Mouse (Mus musculus): ENCODE results near the gene Boc. TPM values are rescaled to one million over a fixed set of nuclear protein-coding genes. Genes with fewer than 3 reads are reported as not detected.

Boc gene
- polyA plus RNA-seq, 1 experiment from 2014 or later, result 0.57 TPM

- 49% methylated on average over 9 of the region's 9 CpGs for WGBS (ENCODE audit: insufficient replicate concordance)
- H3K4me3 ChIP-seq (ENCODE audit: low read depth, low read length), result no peak overlapping the region
- H3K4me2 ChIP-seq (ENCODE audit: low read depth, low read length), result no peak overlapping the region
Measured at GRCm38 (mm10) chr16:44555791-44556709, 2.6 kb downstream of the Boc start.

GRCm38 (mm10) chr16:44553861-44554260 is 4.8 kb downstream of the Boc start:
- 55% methylated on average over 8 of the region's 8 CpGs for WGBS (ENCODE audit: insufficient replicate concordance)
- no peak overlapping the region for H3K9ac ChIP-seq (ENCODE audit: low read depth, low read length)
- no peaks in the 10 kb centered on the region for H3K9me3 ChIP-seq (replicated peaks; ENCODE audit: control insufficient read depth, low read length)

More at GRCm38 (mm10) chr16:44555791-44556709, 2.6 kb downstream of the Boc start:
- Histone ChIP-seq H3K4me1 (ENCODE audit: control insufficient read depth, low read depth, low read length) (no peaks in the 10 kb centered on the region), H3K36me3 (ENCODE audit: control insufficient read depth, insufficient read depth) (no peaks in the 10 kb centered on the region), H3K27me3 (ENCODE audit: control insufficient read depth, insufficient read depth, low read depth, low read length) (peaks cover 35% of the 10 kb centered on the region), H3K9me3 (replicated peaks; ENCODE audit: control insufficient read depth, low read length) (no peaks in the 10 kb centered on the region), H3K9ac (ENCODE audit: low read depth, low read length) (no peak overlapping the region), H3K27ac (ENCODE audit: low read length) (no peak overlapping the region)
- ATAC-seq (ENCODE audit: low read depth), result no peak

GRCm38 (mm10) chr16:44552726-44553125 is 6.0 kb downstream of the Boc start:
- no peaks in the 10 kb centered on the region for H3K9me3 ChIP-seq (replicated peaks; ENCODE audit: control insufficient read depth, low read length)
- no peaks in the 10 kb centered on the region for H3K4me1 ChIP-seq (ENCODE audit: control insufficient read depth, low read depth, low read length)
- H3K9ac ChIP-seq (ENCODE audit: low read depth, low read length), result no peak overlapping the region
- ATAC-seq (ENCODE audit: low read depth), result no peak
- no peak overlapping the region for H3K27ac ChIP-seq (ENCODE audit: low read length)
- no peak overlapping the region for H3K4me2 ChIP-seq (ENCODE audit: low read depth, low read length)
- no peak overlapping the region for H3K4me3 ChIP-seq (ENCODE audit: low read depth, low read length)
- H3K36me3 ChIP-seq (ENCODE audit: control insufficient read depth, insufficient read depth), result no peaks in the 10 kb centered on the region
- 55% methylated on average over 5 of the region's 5 CpGs for WGBS (ENCODE audit: insufficient replicate concordance)
- H3K27me3 ChIP-seq (ENCODE audit: control insufficient read depth, insufficient read depth, low read depth, low read length), result peaks cover 11% of the 10 kb centered on the region

More at GRCm38 (mm10) chr16:44553861-44554260, 4.8 kb downstream of the Boc start:
- Histone ChIP-seq H3K4me1 (ENCODE audit: control insufficient read depth, low read depth, low read length) (no peaks in the 10 kb centered on the region), H3K4me2 (ENCODE audit: low read depth, low read length) (no peak overlapping the region), H3K4me3 (ENCODE audit: low read depth, low read length) (no peak overlapping the region), H3K36me3 (ENCODE audit: control insufficient read depth, insufficient read depth) (no peaks in the 10 kb centered on the region), H3K27me3 (ENCODE audit: control insufficient read depth, insufficient read depth, low read depth, low read length) (peaks cover 23% of the 10 kb centered on the region), H3K27ac (ENCODE audit: low read length) (no peak overlapping the region)
- no peak for ATAC-seq (ENCODE audit: low read depth)

GRCm38 (mm10) chr16:44552036-44552435 is 6.7 kb downstream of the Boc start:
- Histone ChIP-seq H3K27ac (ENCODE audit: low read length) (no peak overlapping the region), H3K9me3 (replicated peaks; ENCODE audit: control insufficient read depth, low read length) (no peaks in the 10 kb centered on the region), H3K27me3 (ENCODE audit: control insufficient read depth, insufficient read depth, low read depth, low read length) (peaks cover 4% of the 10 kb centered on the region), H3K4me1 (ENCODE audit: control insufficient read depth, low read depth, low read length) (no peaks in the 10 kb centered on the region), H3K4me2 (ENCODE audit: low read depth, low read length) (no peak overlapping the region), H3K36me3 (ENCODE audit: control insufficient read depth, insufficient read depth) (no peaks in the 10 kb centered on the region), H3K9ac (ENCODE audit: low read depth, low read length) (no peak overlapping the region), H3K4me3 (ENCODE audit: low read depth, low read length) (no peak overlapping the region)
- 61% methylated on average over 2 of the region's 2 CpGs for WGBS (ENCODE audit: insufficient replicate concordance)
- no peak for ATAC-seq (ENCODE audit: low read depth)

GRCm38 (mm10) chr16:44551491-44551890 is 7.2 kb downstream of the Boc start:
- no peak overlapping the region for H3K27ac ChIP-seq (ENCODE audit: low read length)
- no peak for ATAC-seq (ENCODE audit: low read depth)
- no peaks in the 10 kb centered on the region for H3K36me3 ChIP-seq (ENCODE audit: control insufficient read depth, insufficient read depth)
- H3K9ac ChIP-seq (ENCODE audit: low read depth, low read length), result no peak overlapping the region
- no peaks in the 10 kb centered on the region for H3K9me3 ChIP-seq (replicated peaks; ENCODE audit: control insufficient read depth, low read length)
- WGBS (ENCODE audit: insufficient replicate concordance), result 55% methylated on average over 5 of the region's 5 CpGs
- H3K4me2 ChIP-seq (ENCODE audit: low read depth, low read length), result no peak overlapping the region
- H3K4me3 ChIP-seq (ENCODE audit: low read depth, low read length), result no peak overlapping the region
- H3K4me1 ChIP-seq (ENCODE audit: control insufficient read depth, low read depth, low read length), result no peaks in the 10 kb centered on the region
- H3K27me3 ChIP-seq (ENCODE audit: control insufficient read depth, insufficient read depth, low read depth, low read length), result no peaks in the 10 kb centered on the region

- Histone ChIP-seq H3K4me2 (ENCODE audit: low read depth, low read length) (no peak overlapping the region), H3K36me3 (ENCODE audit: control insufficient read depth, insufficient read depth) (no peaks in the 10 kb centered on the region), H3K9ac (ENCODE audit: low read depth, low read length) (no peak overlapping the region), H3K4me1 (ENCODE audit: control insufficient read depth, low read depth, low read length) (no peaks in the 10 kb centered on the region), H3K27ac (ENCODE audit: low read length) (no peak overlapping the region), H3K4me3 (ENCODE audit: low read depth, low read length) (no peak overlapping the region), H3K27me3 (ENCODE audit: control insufficient read depth, insufficient read depth, low read depth, low read length) (no peaks in the 10 kb centered on the region), H3K9me3 (replicated peaks; ENCODE audit: control insufficient read depth, low read length) (no peaks in the 10 kb centered on the region)
- 17% methylated on average over 5 of the region's 5 CpGs for WGBS (ENCODE audit: insufficient replicate concordance)
- no peak for ATAC-seq (ENCODE audit: low read depth)
Measured at GRCm38 (mm10) chr16:44550843-44551242, 7.9 kb downstream of the Boc start.

- Histone ChIP-seq H3K4me2 (ENCODE audit: low read depth, low read length) (no peak overlapping the region), H3K27ac (ENCODE audit: low read length) (no peak overlapping the region), H3K9ac (ENCODE audit: low read depth, low read length) (no peak overlapping the region), H3K4me3 (ENCODE audit: low read depth, low read length) (no peak overlapping the region), H3K27me3 (ENCODE audit: control insufficient read depth, insufficient read depth, low read depth, low read length) (no peaks in the 10 kb centered on the region), H3K4me1 (ENCODE audit: control insufficient read depth, low read depth, low read length) (no peaks in the 10 kb centered on the region), H3K9me3 (replicated peaks; ENCODE audit: control insufficient read depth, low read length) (no peaks in the 10 kb centered on the region), H3K36me3 (ENCODE audit: control insufficient read depth, insufficient read depth) (no peaks in the 10 kb centered on the region)
- no peak for ATAC-seq (ENCODE audit: low read depth)
- WGBS (ENCODE audit: insufficient replicate concordance), result 53% methylated on average over 7 of the region's 7 CpGs
Measured at GRCm38 (mm10) chr16:44549867-44550679, 8.6 kb downstream of the Boc start.

GRCm38 (mm10) chr16:44549381-44549780 is 9.3 kb downstream of the Boc start:
- Histone ChIP-seq H3K4me1 (ENCODE audit: control insufficient read depth, low read depth, low read length) (no peaks in the 10 kb centered on the region), H3K4me3 (ENCODE audit: low read depth, low read length) (no peak overlapping the region), H3K4me2 (ENCODE audit: low read depth, low read length) (no peak overlapping the region), H3K27me3 (ENCODE audit: control insufficient read depth, insufficient read depth, low read depth, low read length) (no peaks in the 10 kb centered on the region), H3K27ac (ENCODE audit: low read length) (no peak overlapping the region), H3K9me3 (replicated peaks; ENCODE audit: control insufficient read depth, low read length) (no peaks in the 10 kb centered on the region), H3K36me3 (ENCODE audit: control insufficient read depth, insufficient read depth) (no peaks in the 10 kb centered on the region), H3K9ac (ENCODE audit: low read depth, low read length) (no peak overlapping the region)
- no peak for ATAC-seq (ENCODE audit: low read depth)
- 62% methylated on average over 6 of the region's 6 CpGs for WGBS (ENCODE audit: insufficient replicate concordance)

- Histone ChIP-seq H3K9ac (ENCODE audit: low read depth, low read length) (no peak overlapping the region), H3K27me3 (ENCODE audit: control insufficient read depth, insufficient read depth, low read depth, low read length) (no peaks in the 10 kb centered on the region), H3K36me3 (ENCODE audit: control insufficient read depth, insufficient read depth) (no peaks in the 10 kb centered on the region), H3K9me3 (replicated peaks; ENCODE audit: control insufficient read depth, low read length) (no peaks in the 10 kb centered on the region), H3K4me3 (ENCODE audit: low read depth, low read length) (no peak overlapping the region), H3K27ac (ENCODE audit: low read length) (no peak overlapping the region), H3K4me2 (ENCODE audit: low read depth, low read length) (no peak overlapping the region), H3K4me1 (ENCODE audit: control insufficient read depth, low read depth, low read length) (no peaks in the 10 kb centered on the region)
- 46% methylated on average over 1 of the region's 1 CpGs for WGBS (ENCODE audit: insufficient replicate concordance)
- ATAC-seq (ENCODE audit: low read depth), result no peak
Measured at GRCm38 (mm10) chr16:44547976-44548375, 10.7 kb downstream of the Boc start.

All from liver, embryonic 16.5 days (tissue).